Mouse (Mus musculus) brain, embryonic 14.5 days (tissue): ENCODE data around the gene Tacc2. TPM values are rescaled to one million over a fixed set of nuclear protein-coding genes. Genes with fewer than 3 reads are reported as not detected.

ENCODE experiments used
- DNase-seq: peaks from one replicate; pipeline ENCODE4 v3.0.0-alpha.2; 2011; ENCODE audit warnings: low read depth
- CTCF ChIP-seq: fragments of 200-500 bp; IDR thresholded peaks from 2 replicates; pipeline ENCODE4 v1.5.1; 2012; ENCODE audit warnings: inconsistent platforms, mild to moderate bottlenecking, moderate library complexity, borderline replicate concordance; ENCODE audit not compliant: insufficient read depth, insufficient read length; ENCODE audit errors: extremely low read depth
- POLR2A ChIP-seq: fragments of 200-500 bp; IDR thresholded peaks from 2 replicates; pipeline ENCODE4 v1.6.1; 2012; ENCODE audit warnings: mild to moderate bottlenecking, inconsistent platforms, borderline replicate concordance; ENCODE audit not compliant: poor library complexity, insufficient read depth, insufficient read length, severe bottlenecking; ENCODE audit errors: extremely low read depth
- polyA plus RNA-seq: library from polyadenylated mRNA; depleted of rRNA; stranded (reverse); fragments of >200 nt; gene quantifications from 2 replicates; pipeline ENCODE4 v1.2.3, GENCODE M21; 2012

Gene Tacc2
- polyA plus RNA-seq, 1 experiment, result 66.9 TPM

DNA sequence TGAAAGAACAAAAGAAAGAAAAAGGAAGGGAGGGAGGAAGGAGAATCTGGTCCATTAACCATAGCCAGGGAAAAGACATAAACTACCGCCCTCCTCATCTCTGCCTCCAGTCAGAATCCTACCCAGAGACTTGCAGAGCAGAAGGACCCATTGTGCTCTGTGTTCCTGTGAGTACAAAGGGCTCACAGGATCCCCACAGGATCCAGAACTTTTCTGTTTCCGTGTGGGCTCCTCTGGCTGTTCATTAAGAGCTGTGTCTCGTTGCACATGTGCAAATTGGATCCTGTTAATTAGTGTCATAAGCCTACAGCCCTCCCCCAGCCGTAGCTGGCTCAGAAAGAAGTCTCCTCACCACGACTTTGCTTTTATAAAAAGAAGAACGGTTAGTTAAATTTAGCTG, 155.7 kb downstream of the Tacc2 start:
- TF ChIP-seq POLR2A (no peak), CTCF (no peak)
- peak; percentile 85 for DNase-seq

DNA sequence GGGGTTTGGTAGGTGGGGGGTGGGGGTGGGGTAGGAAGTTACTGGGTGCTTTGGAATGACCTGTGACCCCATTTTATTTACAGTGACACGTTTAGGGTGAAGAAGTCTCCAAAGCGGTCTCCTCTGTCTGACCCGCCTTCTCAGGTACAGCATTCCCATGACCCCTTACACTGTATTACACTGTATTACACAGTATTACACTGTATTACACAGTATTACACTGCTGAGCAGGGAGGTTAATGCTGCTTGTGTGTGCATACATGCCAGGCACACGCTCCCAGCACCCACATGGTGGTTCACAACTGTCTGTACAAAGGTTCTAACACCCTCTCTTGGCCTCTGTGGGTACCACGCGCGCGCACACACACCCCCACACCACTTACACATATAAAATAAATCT, 156.2 kb downstream of the Tacc2 start:
- DNase-seq, result no peak

DNA sequence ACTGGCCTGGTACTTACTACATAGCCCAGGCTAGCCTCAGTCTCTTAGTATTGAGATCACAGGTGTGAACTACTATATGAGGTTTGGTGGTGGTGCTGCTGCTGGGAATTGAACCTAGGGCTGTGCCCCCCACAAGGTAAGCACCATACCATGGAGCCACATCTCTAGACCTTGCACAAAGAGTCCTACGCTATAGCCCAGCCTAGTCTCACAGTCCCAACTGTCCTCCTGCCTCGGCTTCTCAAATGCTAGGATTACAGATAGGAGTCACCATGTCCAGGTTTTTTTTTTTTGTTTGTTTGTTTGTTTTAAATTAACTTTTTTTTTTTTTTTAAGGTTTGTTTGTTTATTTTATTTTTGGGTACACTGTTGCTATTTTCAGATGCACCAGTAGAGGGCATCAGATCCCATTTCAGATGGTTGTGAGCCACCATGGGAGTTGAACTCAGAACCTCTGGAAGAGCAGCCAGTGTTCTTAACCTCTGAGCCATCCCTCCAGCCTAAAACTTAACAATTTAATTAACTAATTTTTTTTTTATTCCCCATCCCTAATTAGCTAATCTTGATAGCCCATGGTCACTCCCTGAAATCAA, 157.1 kb downstream of the Tacc2 start:
- DNase-seq, result no peak
- TF ChIP-seq CTCF (peak; percentile 40; the same call in 1 of the 2 replicates), POLR2A (no peak)

More for the DNA sequence above, 156.2 kb downstream of the Tacc2 start:
- no peak for TF ChIP-seq CTCF
- TF ChIP-seq POLR2A, result no peak

DNA sequence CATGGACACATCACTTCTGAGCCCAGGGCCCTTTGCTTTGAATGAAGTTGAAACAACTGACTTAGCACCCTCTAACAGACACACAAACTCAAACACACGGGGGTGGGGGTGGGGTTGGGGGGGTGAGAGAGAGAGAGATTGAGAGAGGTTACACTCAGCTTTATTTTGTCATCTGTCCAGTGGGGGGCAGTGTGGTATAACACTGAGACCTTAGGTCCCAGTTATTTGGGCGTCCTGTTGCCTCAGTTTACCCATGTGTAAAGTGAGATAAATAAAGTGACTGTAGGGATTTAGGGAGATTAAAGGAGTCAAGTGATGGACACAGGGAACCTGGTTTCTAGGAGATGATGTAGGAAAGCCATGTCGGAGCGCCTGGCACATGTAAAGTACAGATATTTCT, 163.9 kb downstream of the Tacc2 start:
- DNase-seq, result no peak
- no peak for TF ChIP-seq POLR2A
- TF ChIP-seq CTCF, result peak; percentile 32; the same call in 1 of the 2 replicates

DNA sequence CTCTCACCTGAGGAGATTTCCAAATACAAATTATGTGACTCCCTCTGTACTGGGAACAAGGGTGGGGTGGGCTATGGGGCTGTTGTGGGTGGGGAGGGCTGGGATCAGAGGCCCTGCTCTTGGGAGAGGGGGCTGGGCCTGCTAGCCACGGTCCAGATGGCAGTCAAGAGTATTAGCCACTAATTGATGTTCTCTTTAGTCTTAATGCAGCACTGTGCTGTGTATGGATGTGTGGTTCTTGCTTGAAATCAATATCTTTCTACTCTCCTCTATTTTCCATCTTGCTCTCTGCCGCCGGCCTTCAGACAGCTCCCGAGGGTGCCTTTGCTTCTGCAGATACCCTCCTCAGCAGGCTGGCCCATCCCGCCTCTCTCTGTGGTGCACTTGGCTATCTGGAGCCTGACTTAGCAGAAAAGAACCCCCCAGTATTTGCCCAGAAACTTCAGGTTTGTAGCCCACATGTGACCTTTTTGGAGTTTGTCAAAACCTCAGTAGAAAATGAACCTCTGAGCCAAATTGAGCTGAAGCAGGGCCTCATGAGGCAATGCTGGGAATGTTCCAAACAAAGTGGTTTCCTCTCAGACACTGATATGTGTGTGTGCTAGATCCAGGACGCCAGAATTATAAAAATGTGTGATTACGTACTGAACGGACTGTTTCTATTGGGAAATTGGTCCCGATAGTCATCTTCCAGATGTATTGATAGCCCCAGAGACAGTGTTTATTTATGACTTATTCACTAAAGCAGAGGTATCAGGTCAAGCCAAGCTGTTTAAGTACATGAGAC, 166.2 kb downstream of the Tacc2 start:
- TF ChIP-seq POLR2A (no peak), CTCF (no peak)
- no peak for DNase-seq

DNA sequence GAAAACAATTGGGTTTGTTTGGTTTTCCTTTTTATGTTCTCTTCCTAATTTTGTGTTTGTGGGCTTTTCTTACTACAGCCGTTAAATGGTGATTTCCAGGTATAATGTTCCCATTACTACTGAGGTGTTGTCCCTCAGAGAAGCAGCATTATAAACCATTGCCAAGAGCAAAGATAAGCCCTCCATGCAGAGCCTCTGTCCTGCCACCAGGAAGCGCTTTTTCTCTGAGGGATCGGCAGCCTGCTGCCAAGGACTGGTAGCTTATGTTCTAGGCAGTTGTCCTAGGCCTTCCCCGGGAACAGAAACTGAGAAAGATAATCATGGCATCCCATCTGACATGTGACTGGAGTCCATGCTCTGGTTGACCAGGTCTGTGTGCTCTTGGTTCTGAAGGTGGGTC, 171.9 kb downstream of the Tacc2 start:
- no peak for TF ChIP-seq CTCF
- TF ChIP-seq POLR2A, result no peak
- DNase-seq, result no peak

DNA sequence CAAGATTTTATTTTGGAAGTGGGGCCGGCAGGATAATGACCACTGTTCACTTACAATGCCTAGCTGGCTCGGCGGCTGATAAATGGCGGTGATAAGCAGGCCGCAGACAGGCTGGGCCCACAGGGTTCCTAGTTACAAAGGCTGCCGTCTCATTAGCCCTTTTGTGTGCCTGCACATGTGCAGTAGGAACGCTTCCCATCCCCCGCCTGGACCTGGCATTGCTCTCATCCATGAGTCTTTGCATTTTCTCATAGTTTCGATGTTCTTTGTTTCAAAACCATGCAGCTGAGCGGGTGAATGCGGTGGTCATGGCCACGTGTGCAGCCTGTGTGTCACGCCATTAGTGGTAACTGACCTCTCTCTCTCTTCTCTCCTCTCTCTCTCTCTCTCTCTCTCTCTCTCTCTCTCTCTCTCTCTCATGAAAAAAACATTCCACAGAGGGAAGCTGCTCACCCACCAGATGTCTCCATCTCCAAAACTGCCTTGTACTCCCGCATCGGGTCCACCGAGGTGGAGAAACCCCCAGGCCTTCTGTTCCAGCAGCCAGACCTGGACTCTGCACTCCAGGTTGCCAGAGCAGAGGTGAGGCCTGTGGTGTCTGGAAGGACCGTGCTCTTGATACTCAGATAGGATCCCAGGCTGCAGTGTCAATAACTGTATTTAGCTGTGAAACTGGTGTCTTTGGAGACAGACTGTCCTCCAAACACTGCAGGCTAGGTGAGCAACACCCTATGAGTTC, 173.7 kb downstream of the Tacc2 start:
- TF ChIP-seq POLR2A (no peak), CTCF (no peak)
- DNase-seq, result peak; percentile 96

DNA sequence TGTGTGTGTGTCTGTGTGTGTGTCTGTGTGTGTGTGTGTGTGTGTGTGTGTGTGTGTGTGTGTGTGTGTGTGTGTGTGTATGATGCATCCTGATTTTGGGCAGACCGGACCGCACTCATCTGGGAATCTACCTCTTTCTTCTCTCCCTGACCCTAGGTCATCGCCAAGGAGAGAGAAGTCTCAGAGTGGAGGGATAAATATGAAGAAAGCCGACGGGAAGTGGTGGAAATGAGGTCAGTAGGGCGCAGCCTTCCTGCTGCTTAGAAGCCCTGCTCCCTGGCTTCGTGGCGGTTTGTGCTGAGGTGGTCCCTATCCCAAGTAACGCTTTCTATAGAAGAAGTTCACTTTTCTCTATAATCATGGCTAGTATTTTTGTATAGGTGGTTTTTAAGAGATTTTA, 174.4 kb downstream of the Tacc2 start:
- no peak for DNase-seq

DNA sequence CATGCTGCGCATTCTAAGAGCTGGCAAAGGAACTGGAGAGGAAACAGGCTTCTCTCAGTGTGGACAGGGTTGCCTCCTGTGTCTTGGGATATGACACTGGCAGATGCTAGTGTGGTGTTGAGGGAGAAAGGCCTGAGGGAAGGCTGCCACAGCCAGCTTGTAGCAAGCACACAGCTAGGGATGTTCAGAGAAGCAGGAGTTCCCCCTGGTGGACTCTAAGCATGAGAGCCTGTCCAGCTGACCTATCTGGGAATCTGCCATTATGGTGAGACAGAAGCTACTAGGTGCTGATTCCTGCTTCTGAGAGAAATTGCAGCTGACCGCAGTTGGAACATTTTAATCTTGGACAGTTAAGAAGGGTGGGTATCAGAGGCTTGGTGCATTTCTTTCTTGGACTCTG, 177.6 kb downstream of the Tacc2 start:
- DNase-seq, result peak; percentile 72
- TF ChIP-seq CTCF, result peak; percentile 50; the same call in 1 of the 2 replicates
- no peak for TF ChIP-seq POLR2A

More for the DNA sequence above, 174.4 kb downstream of the Tacc2 start:
- no peak for TF ChIP-seq POLR2A
- no peak for TF ChIP-seq CTCF

DNA sequence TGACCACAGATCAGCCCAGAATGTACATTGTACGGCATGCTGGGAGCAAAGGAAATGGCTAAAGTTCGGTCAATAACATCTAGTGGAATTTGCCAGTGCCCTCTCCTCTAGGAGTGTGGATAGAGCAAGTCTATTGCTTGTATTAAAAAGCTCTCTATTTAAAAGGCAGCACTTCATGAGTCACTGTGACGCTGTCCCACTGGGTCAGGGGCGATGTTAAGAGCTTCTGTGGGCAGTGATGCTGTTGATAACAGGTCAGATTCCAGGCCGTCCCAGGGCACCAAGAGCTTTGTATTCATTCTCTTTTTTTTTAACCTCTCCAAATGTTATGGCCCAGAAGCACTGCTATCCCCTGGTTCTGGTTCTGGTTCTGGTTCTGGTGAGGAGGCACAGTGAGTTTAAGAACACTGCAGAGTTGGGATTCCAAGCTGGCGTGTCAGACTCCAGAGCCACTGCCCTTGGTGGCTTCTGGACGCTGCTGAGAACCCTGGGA, 179.2 kb downstream of the Tacc2 start:
- DNase-seq, result no peak
- TF ChIP-seq POLR2A, result no peak
- TF ChIP-seq CTCF, result no peak

DNA sequence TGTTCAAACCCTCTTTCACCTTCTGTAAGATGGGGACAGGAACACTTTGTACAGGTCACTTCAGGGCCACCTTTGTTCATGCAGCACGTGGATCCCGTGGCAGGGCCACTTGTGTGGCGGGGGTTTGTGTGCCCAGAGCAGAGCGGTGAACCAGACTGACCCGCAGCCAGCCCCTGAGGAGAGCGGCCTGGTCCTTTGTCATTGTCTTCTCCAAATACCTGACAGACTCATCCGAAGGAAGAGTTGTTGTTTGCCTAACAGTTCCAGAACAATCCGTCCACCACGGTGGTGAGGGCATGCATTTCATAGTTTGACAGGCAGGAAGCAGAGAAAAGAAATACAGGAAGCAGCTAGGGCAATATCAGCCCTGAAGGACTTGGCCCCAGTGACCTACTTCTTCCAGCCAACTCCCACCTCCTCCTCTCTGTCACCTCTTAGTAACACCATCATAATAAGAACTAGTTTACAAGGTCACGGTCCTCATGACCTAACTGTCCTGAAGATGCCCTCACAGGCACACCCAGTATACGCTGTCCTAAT, 180.2 kb downstream of the Tacc2 start:
- no peak for TF ChIP-seq POLR2A
- no peak for TF ChIP-seq CTCF
- DNase-seq, result no peak
